Mouse (Mus musculus) midbrain, postnatal 0 days (tissue): ENCODE data around the gene Adra2c. TPM values are rescaled to one million over a fixed set of nuclear protein-coding genes. Genes with fewer than 3 reads are reported as not detected.

Experiments used
- ATAC-seq: fragments of 200-750 bp; cut with Nextera tagmentation; 2 replicates; pipeline ENCODE4 v1.8.0; 2017; ENCODE audit warnings: moderate number of reproducible peaks, mild to moderate bottlenecking, moderate TSS enrichment, moderate library complexity; ENCODE audit not compliant: low FRiP score
- DNase-seq: peaks from one replicate; pipeline ENCODE4 v3.0.0-alpha.2; 2015; ENCODE audit warnings: low spot score
- H3K27ac ChIP-seq: fragments of 300-500 bp; sonication (generic); 2 replicates; pipeline ENCODE4 v1.5.1; 2014; ENCODE audit warnings: low read depth, mild to moderate bottlenecking, low read length, mixed read lengths
- H3K27me3 ChIP-seq: fragments of 300-500 bp; sonication (generic); 2 replicates; pipeline ENCODE4 v1.6.1; 2014; ENCODE audit warnings: low read length, control low read depth, mixed read lengths; ENCODE audit not compliant: insufficient read depth
- H3K36me3 ChIP-seq: fragments of 300-500 bp; sonication (generic); 2 replicates; pipeline ENCODE4 v1.6.1; 2014; ENCODE audit warnings: low read length, control low read depth, mixed read lengths; ENCODE audit not compliant: insufficient read depth
- H3K4me1 ChIP-seq: fragments of 300-500 bp; sonication (generic); 2 replicates; pipeline ENCODE4 v1.6.1; 2014; ENCODE audit warnings: mild to moderate bottlenecking, control low read depth, antibody characterized with exemption, low read length, mixed read lengths; ENCODE audit not compliant: insufficient read depth
- H3K4me2 ChIP-seq: fragments of 300-500 bp; sonication (generic); 2 replicates; pipeline ENCODE4 v1.6.1; 2014; ENCODE audit warnings: low read depth, mild to moderate bottlenecking, low read length, mixed read lengths; ENCODE audit not compliant: poor library complexity, severe bottlenecking
- H3K4me3 ChIP-seq: fragments of 300-500 bp; sonication (generic); 2 replicates; pipeline ENCODE4 v1.5.1; 2014; ENCODE audit warnings: low read depth, mild to moderate bottlenecking, low read length, moderate library complexity
- H3K9ac ChIP-seq: fragments of 300-500 bp; sonication (generic); replicated peaks from 2 replicates; pipeline ENCODE4 v1.6.1; 2014; ENCODE audit warnings: mild to moderate bottlenecking, low read length, moderate library complexity, mixed read lengths; ENCODE audit not compliant: poor library complexity, severe bottlenecking
- H3K9me3 ChIP-seq: fragments of 300-500 bp; sonication (generic); 2 replicates; pipeline ENCODE4 v1.6.1; 2016; ENCODE audit warnings: low read length, control low read depth
- CTCF ChIP-seq: IDR thresholded peaks from 2 replicates; pipeline ENCODE4 v1.5.1; 2016; ENCODE audit warnings: antibody characterized with exemption, mild to moderate bottlenecking
- WGBS: fragments of 180-500 bp; shearing (Covaris S2); extraction: QIAGEN DNeasy Blood & Tissue Kit; methylation state at CpG from one replicate; pipeline ENCODE4 v1.1.7; 2014; 5-methylcytosine and 5-hydroxymethylcytosine counted together
- polyA plus RNA-seq: library from polyadenylated mRNA; unstranded; fragments of >200 nt; fragmentation: Nextera tagmentation; extraction: Ambion mirVana; gene quantifications from 2 replicates; pipeline ENCODE4 v1.2.1, GENCODE M21; 2015
- total RNA-seq: library from RNA; depleted of rRNA; stranded (reverse); fragments of >200 nt; gene quantifications from 2 replicates; pipeline ENCODE4 v1.2.3, GENCODE M21; 2014; rRNA removed

Gene Adra2c
- total and polyA plus RNA-seq, 2 experiments from 2014 or later, result 0.96 to 10.5 TPM

GRCm38 (mm10) chr5:35330822-35331221, 52.7 kb downstream of the Adra2c start:
- Histone ChIP-seq H3K9ac (no peak overlapping the region), H3K4me2 (no peak overlapping the region), H3K4me3 (no peak overlapping the region), H3K27ac (no peak overlapping the region), H3K4me1 (no peaks in the 10 kb centered on the region), H3K9me3 (no peaks in the 10 kb centered on the region), H3K36me3 (no peaks in the 10 kb centered on the region), H3K27me3 (no peaks in the 10 kb centered on the region)
- ATAC-seq, result no peak
- no peak for DNase-seq
- 66% methylated on average over 4 of the region's 4 CpGs for WGBS
- TF ChIP-seq CTCF, result no peak

Other genes with a start within 250 kb of the Adra2c start
- 0.11 and 0.71 TPM in 2 replicates for gene Hgfac, start 236.8 kb upstream of the Adra2c start, total RNA-seq
- gene Hgfac, start 236.8 kb upstream of the Adra2c start, polyA plus RNA-seq, result 0.23 TPM in 1 of 2 replicates, not detected in the other
- 22.1 and 25.1 TPM in 2 replicates for gene Dok7, start 221.6 kb upstream of the Adra2c start, total RNA-seq
- gene Dok7, start 221.6 kb upstream of the Adra2c start, polyA plus RNA-seq, result 10.8 and 11.1 TPM in 2 replicates
- 78.9 and 89.1 TPM in 2 replicates for gene Lrpap1, start 172.6 kb upstream of the Adra2c start, total RNA-seq
- gene Lrpap1, start 172.6 kb upstream of the Adra2c start, polyA plus RNA-seq, result 177 and 189 TPM in 2 replicates
- gene Hmx1, start 110.8 kb downstream of the Adra2c start, total RNA-seq, result not detected in 2 replicates
- not detected in 2 replicates for gene Hmx1, start 110.8 kb downstream of the Adra2c start, polyA plus RNA-seq
- 8.9 and 19.2 TPM in 2 replicates for gene Cpz, start 247.4 kb downstream of the Adra2c start, total RNA-seq
- 1.7 and 2.3 TPM in 2 replicates for gene Cpz, start 247.4 kb downstream of the Adra2c start, polyA plus RNA-seq